Mouse (Mus musculus): ENCODE measurements around the gene Fitm2. TPM values are rescaled to one million over a fixed set of nuclear protein-coding genes. Genes with fewer than 3 reads are reported as not detected.

Fitm2 gene
- total and polyA plus RNA-seq, 3 experiments, result 6.6 to 60.9 (median 10.6) TPM

DNA sequence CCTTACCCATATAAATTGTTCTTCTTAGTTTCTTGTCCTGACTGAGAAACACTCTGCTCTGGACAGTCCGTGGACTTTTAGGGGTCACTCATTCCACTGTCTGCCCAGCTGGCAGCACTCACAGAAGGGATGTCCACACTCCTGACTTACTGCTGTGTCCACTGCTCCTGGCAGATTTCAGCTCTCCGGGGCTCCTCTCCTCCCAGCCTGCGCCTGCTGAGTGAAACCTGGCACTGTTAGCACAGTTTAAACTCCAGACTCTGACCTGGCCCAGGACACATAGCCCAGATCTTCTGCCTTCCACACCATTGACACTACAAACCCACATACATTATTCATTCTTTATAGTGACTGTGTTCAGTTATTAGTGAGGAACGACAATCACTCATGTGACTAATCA, 8.4 kb downstream of the Fitm2 start:
- H3K4me1 ChIP-seq (ENCODE audit: control insufficient read depth in 1 of 2, insufficient read depth in 2 of 2, low read length in 2 of 2), result peaks cover 0 to 5% of the 10 kb centered on the region in 2 experiments; a peak in 2 of 4 replicates
- no peak for DNase-seq (ENCODE audit: low read depth, low spot score)
- no peaks in the 10 kb centered on the region for H3K9me3 ChIP-seq (replicated peaks; ENCODE audit: insufficient read depth, low read length)
- no peaks in the 10 kb centered on the region for H3K27me3 ChIP-seq (ENCODE audit: control insufficient read depth in 1 of 2, insufficient read depth in 2 of 2, low read length in 2 of 2)
- H3K9ac ChIP-seq (ENCODE audit: control insufficient read depth, low read depth, low read length, poor library complexity, severe bottlenecking), result no peak overlapping the region
- TF ChIP-seq GATA1 (IDR thresholded peaks at IDR 0.05; ENCODE audit: low read depth, low read length) (no peak), MAZ (IDR thresholded peaks at IDR 0.05; ENCODE audit: low read depth, low read length) (no peak), RAD21 (IDR thresholded peaks at IDR 0.05; ENCODE audit: low read depth, low read length) (no peak), CTCF (IDR thresholded peaks at IDR 0.05 in 2 of 3, conservative IDR thresholded peaks at IDR 0.05 in 1 of 3; ENCODE audit: control insufficient read depth in 1 of 3, insufficient read depth in 1 of 3, low read depth in 2 of 3, low read length in 3 of 3, poor library complexity in 1 of 3, severe bottlenecking in 1 of 3) (no peak), BHLHE40 (IDR thresholded peaks at IDR 0.05; ENCODE audit: borderline replicate concordance, low read depth, low read length) (no peak), ZMIZ1 (IDR thresholded peaks at IDR 0.05; ENCODE audit: low read depth, low read length) (no peak), UBTF (IDR thresholded peaks at IDR 0.05; ENCODE audit: borderline replicate concordance, insufficient read depth, low read depth, low read length) (no peak), TCF12 (IDR thresholded peaks at IDR 0.05; ENCODE audit: low read depth, low read length) (no peak), RCOR1 (IDR thresholded peaks at IDR 0.05; ENCODE audit: low read depth, low read length) (no peak), E2F4 (IDR thresholded peaks at IDR 0.05; ENCODE audit: borderline replicate concordance, low read depth, low read length) (no peak), USF1 (IDR thresholded peaks at IDR 0.05; ENCODE audit: low read depth, low read length) (no peak), SMC3 (IDR thresholded peaks at IDR 0.05; ENCODE audit: low read depth, low read length) (no peak), MYB (IDR thresholded peaks at IDR 0.05; ENCODE audit: low read depth, low read length) (no peak)
- H3K4me3 ChIP-seq (ENCODE audit: control insufficient read depth in 1 of 2, insufficient read depth in 1 of 2, low read depth in 2 of 2, low read length in 2 of 2), result no peak overlapping the region
- H3K79me2 ChIP-seq (ENCODE audit: control insufficient read depth, insufficient read depth, low read length, poor library complexity), result no peaks in the 10 kb centered on the region
- H3K36me3 ChIP-seq (ENCODE audit: control insufficient read depth in 1 of 2, insufficient read depth in 2 of 2, low read length in 2 of 2), result no peaks in the 10 kb centered on the region
- no peak overlapping the region for H3K27ac ChIP-seq (ENCODE audit: control insufficient read depth, low read depth, low read length)

DNA sequence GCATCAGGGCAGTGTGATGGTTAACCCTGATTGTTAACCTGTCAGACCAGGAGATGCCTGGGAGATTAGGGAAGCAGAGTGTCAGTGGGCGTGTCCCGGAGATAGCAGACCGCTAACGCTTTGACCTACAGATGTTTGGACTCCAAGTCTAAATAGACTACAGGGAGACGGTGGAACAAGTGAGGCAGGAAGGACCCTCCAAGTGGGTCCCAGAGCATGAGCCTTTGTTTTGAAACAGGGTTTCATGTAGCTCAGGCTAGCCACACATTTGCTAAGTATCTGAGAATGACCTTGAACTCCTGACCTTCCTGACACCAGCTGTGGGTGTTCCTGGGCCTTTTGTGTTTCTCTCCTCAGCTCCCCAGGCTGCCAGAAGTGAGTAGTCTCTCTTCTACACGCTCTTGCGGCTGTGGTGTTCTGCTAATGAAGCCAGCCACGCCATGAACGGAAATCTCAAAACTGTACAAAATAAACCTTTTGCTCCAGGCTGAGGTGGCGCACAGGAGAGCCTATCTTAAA, 9.1 kb downstream of the Fitm2 start:
- no peaks in the 10 kb centered on the region for H3K9me3 ChIP-seq (replicated peaks; ENCODE audit: insufficient read depth, low read length)
- H3K27ac ChIP-seq (ENCODE audit: control insufficient read depth, low read depth, low read length), result no peak overlapping the region
- peaks cover 0 to 12% of the 10 kb centered on the region in 2 experiments; a peak in 2 of 4 replicates for H3K4me1 ChIP-seq (ENCODE audit: control insufficient read depth in 1 of 2, insufficient read depth in 2 of 2, low read length in 2 of 2)
- H3K36me3 ChIP-seq (ENCODE audit: control insufficient read depth in 1 of 2, insufficient read depth in 2 of 2, low read length in 2 of 2), result peaks cover 0 to 3% of the 10 kb centered on the region in 2 experiments; a peak in 2 of 4 replicates
- DNase-seq (ENCODE audit: low read depth, low spot score), result no peak
- TF ChIP-seq USF2 (IDR thresholded peaks at IDR 0.05; ENCODE audit: borderline replicate concordance in 1 of 2, insufficient read depth in 1 of 2, low read depth in 1 of 2, low read length in 2 of 2) (no peak), TAL1 (IDR thresholded peaks at IDR 0.05; ENCODE audit: low read length) (no peak), MXI1 (IDR thresholded peaks at IDR 0.05; ENCODE audit: low read depth, low read length) (no peak), TBP (IDR thresholded peaks at IDR 0.05; ENCODE audit: low read depth, low read length) (no peak)
- no peak overlapping the region for H3K4me3 ChIP-seq (ENCODE audit: control insufficient read depth in 1 of 2, insufficient read depth in 1 of 2, low read depth in 2 of 2, low read length in 2 of 2)
- H3K27me3 ChIP-seq (ENCODE audit: control insufficient read depth in 1 of 2, insufficient read depth in 2 of 2, low read length in 2 of 2), result no peaks in the 10 kb centered on the region
- no peaks in the 10 kb centered on the region for H3K79me2 ChIP-seq (ENCODE audit: control insufficient read depth, insufficient read depth, low read length, poor library complexity)
- H3K9ac ChIP-seq (ENCODE audit: control insufficient read depth, low read depth, low read length, poor library complexity, severe bottlenecking), result no peak overlapping the region
